Mouse (Mus musculus) limb, embryonic 13.5 days (tissue): ENCODE results near the gene Mdp1. TPM values are rescaled to one million over a fixed set of nuclear protein-coding genes. Genes with fewer than 3 reads are reported as not detected.
A peak's percentile ranks its signal among the peaks of the same experiment; 100 is the strongest.

ENCODE experiments used
- ATAC-seq: fragments of 200-750 bp; cut with Nextera tagmentation; 2 replicates; pipeline ENCODE4 v1.8.0; 2017; ENCODE audit warnings: low read depth, moderate number of reproducible peaks, moderate TSS enrichment; ENCODE audit not compliant: low FRiP score
- H3K27ac ChIP-seq: fragments of 300-500 bp; sonication (generic); 2 replicates; pipeline ENCODE4 v1.5.1; 2015; ENCODE audit warnings: inconsistent platforms, mild to moderate bottlenecking, moderate library complexity
- H3K27me3 ChIP-seq: fragments of 300-500 bp; sonication (generic); 2 replicates; pipeline ENCODE4 v1.6.1; 2015; ENCODE audit warnings: mild to moderate bottlenecking, inconsistent platforms
- H3K36me3 ChIP-seq: fragments of 300-500 bp; sonication (generic); 2 replicates; pipeline ENCODE4 v1.6.1; 2015; ENCODE audit warnings: inconsistent platforms, mild to moderate bottlenecking, moderate library complexity
- H3K4me1 ChIP-seq: fragments of 300-500 bp; sonication (generic); 2 replicates; pipeline ENCODE4 v1.6.1; 2015; ENCODE audit warnings: inconsistent platforms
- H3K4me2 ChIP-seq: fragments of 300-500 bp; sonication (generic); replicated peaks from 2 replicates; pipeline ENCODE4 v1.6.1; 2015; ENCODE audit warnings: inconsistent platforms, mild to moderate bottlenecking, moderate library complexity
- H3K4me3 ChIP-seq: fragments of 300-500 bp; sonication (generic); 2 replicates; pipeline ENCODE4 v1.5.1; 2015; ENCODE audit warnings: moderate library complexity, mild to moderate bottlenecking, inconsistent platforms
- H3K9ac ChIP-seq: fragments of 300-500 bp; sonication (generic); 2 replicates; pipeline ENCODE4 v1.6.1; 2015; ENCODE audit warnings: mild to moderate bottlenecking, inconsistent platforms
- H3K9me3 ChIP-seq: fragments of 300-500 bp; sonication (generic); 2 replicates; pipeline ENCODE4 v1.6.1; 2016; ENCODE audit warnings: inconsistent platforms
- WGBS: fragments of 180-500 bp; shearing (Covaris S2); methylation state at CpG from one replicate; pipeline ENCODE4 v1.1.7; 2015; 5-methylcytosine and 5-hydroxymethylcytosine counted together
- polyA plus RNA-seq: library from polyadenylated mRNA; unstranded; fragments of >200 nt; fragmentation: Nextera tagmentation; extraction: Ambion mirVana; gene quantifications from 2 replicates; pipeline ENCODE4 v1.2.1, GENCODE M21; 2015

Gene Mdp1
- polyA plus RNA-seq, 1 experiment from 2014 or later: 69.5 TPM

DNA sequence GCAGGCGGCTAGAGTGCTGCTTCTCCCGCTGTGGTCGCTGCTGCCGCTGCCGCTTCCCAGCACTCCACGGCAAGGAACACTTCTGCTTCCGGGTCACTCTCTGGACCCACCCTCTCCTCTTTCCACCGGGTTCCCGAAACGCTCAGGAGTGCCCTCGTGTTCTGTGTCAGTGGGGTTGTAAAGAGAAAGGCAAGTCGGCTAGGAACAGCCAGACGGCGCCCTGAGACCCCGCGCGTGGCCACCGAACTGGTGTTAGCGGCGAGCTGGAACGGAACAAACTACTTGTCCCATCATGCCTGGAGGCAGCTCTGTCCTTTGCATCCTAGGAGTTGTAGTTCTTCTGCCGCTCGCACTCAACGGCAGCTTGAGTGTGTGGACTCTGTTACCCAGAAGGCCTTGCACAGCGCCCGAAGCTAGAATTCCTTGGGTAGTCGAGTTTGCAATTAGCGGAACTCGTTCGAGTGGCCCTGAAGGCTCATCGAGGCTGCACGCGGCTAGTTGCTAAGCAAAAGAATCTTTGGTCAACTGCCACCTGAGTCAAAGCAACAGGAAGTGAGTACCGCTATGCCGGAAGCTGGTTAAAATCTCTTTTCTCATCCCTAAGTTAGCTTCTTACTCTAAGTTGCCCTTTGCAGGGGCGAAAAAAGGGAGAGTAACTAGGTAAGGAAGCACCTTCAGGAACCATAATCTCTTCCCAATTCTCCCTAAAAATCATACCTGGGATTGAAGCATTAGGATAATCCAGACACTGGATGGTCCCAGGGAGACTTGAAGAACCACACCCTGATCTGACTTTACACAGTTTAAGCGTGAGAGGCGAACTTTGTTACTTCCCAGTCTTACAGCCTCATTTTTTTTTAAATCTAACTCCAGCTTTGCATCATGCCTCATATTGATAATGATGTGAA lies 11.8 kb upstream of the Mdp1 start, which contains the start of the genes Gmpr2 and Nedd8:
Gene Gmpr2 (plus strand): TSS at position 109 of the 908 bp plus-strand sequence.
Gene Nedd8 (minus strand): TSS at position 292 of the 908 bp plus-strand sequence.
- Histone ChIP-seq H3K9me3 (no peaks in the 10 kb centered on the region), H3K9ac (peak within 1 kb of the TSS; percentile 91), H3K4me1 (peaks cover 17% of the 10 kb centered on the region), H3K4me3 (peak within 1 kb of the TSS; percentile 87), H3K4me2 (peak within 1 kb of the TSS; percentile 94), H3K27me3 (no peaks in the 10 kb centered on the region), H3K27ac (peak within 1 kb of the TSS; percentile 91), H3K36me3 (peaks cover 34% of the 10 kb centered on the region)
- peak; percentile 98 for ATAC-seq
- WGBS: under 1% methylated on average over 38 of the region's 38 CpGs

DNA sequence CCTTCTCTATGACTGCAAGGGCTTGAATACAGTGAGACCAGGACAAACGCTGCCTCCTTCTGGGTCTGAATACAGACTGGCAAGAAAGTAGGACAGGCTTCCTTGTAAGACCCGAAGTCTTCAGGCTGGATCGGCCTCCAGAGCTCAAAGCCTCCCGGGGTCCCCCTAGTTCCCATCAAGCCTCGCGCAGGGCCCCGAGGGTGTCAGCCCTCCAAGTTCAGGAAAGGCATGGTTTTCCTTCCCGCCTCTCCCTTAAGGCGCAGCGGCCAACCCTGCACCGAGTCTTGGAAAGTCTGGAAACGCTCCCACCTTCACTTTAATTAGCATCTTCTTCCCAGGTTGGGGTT lies 11.2 kb upstream of the Mdp1 start:
- Histone ChIP-seq H3K4me3 (peak overlapping the region; percentile 87), H3K27ac (peak overlapping the region; percentile 91), H3K4me2 (peak overlapping the region; percentile 94), H3K9me3 (no peaks in the 10 kb centered on the region), H3K9ac (peak overlapping the region; percentile 91), H3K27me3 (no peaks in the 10 kb centered on the region), H3K36me3 (peaks cover 33% of the 10 kb centered on the region), H3K4me1 (peaks cover 17% of the 10 kb centered on the region)
- under 1% methylated on average over 12 of the region's 12 CpGs for WGBS
- ATAC-seq: peak; percentile 55

DNA sequence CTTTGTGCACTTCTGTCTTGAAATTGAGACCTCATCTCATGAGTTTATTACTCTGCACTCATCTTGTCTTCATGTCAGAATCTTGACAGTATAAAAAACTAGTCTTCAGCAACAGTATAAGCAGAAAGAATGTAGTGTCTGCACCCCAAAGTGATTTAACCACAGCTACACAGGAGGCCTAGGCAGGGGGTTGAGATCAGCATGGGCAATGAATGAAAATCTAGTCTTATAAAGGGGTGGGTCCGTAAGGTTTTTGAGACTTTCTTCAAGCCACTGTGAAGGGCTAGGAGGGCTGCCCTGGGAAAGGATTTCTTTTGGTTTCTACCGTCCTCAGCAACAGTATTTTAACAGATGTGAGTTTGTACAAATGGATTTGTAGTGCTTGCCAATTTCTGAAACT lies 328 bp upstream of the Mdp1 start:
- Histone ChIP-seq H3K9ac (peak overlapping the region; percentile 35; the same call in 1 of the 2 replicates), H3K27ac (peak overlapping the region; percentile 66; the same call in 1 of the 2 replicates), H3K4me2 (peak overlapping the region; percentile 66), H3K4me3 (peak overlapping the region; percentile 65), H3K4me1 (peaks cover 18% of the 10 kb centered on the region), H3K9me3 (no peaks in the 10 kb centered on the region), H3K27me3 (no peaks in the 10 kb centered on the region), H3K36me3 (peaks cover 48% of the 10 kb centered on the region)
- 43% methylated on average over 2 of the region's 2 CpGs for WGBS
- ATAC-seq: peak; percentile 43; the same call in 1 of the 2 replicates

DNA sequence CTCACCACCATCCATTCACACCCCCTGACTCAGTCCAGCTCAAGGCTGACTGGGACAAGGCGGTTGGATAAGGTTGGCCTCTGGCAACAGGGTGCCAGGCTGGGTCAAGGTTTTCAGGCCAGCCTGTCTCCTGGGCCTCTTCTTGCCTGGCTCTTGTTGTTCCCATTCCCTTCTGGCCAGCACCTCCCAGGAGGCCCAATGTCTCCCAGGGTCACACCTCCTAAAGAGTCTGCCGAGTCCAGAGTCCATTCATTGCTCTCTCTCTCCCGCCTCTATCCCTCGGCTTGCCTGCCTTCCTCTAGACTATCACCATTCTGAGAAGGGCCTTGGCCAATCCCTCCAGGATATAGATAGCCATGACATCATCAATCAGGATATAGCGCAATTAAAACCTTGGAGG lies 2.3 kb downstream of the Mdp1 start:
- no peaks in the 10 kb centered on the region for H3K9me3 ChIP-seq
- no peak overlapping the region for H3K4me3 ChIP-seq
- 88% methylated on average over 5 of the region's 5 CpGs for WGBS
- H3K9ac ChIP-seq: no peak overlapping the region
- H3K4me2 ChIP-seq: no peak overlapping the region
- no peaks in the 10 kb centered on the region for H3K27me3 ChIP-seq
- peaks cover 37% of the 10 kb centered on the region for H3K36me3 ChIP-seq
- ATAC-seq: no peak
- no peak overlapping the region for H3K27ac ChIP-seq
- H3K4me1 ChIP-seq: peaks cover 18% of the 10 kb centered on the region

DNA sequence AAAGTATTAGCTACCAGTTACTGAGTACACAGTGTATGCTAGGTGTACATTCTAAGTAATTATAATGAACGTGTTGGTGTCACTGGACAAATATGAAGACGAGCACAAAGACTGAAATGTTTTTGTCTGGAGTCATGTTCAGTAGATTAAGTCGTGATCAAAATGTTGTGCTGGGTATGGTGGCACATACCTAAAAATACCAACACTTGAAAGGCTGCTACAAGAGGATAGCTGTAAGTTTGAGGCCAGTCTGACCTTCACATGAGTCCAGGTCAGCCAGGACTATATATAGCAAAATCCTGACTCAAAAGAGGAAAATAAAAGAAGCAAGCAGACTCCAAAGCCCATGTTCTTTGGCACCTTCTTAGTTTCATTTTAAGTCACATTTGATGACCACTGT lies 3.4 kb downstream of the Mdp1 start:
- no peak for ATAC-seq
- H3K4me2 ChIP-seq: no peak overlapping the region
- no peak overlapping the region for H3K9ac ChIP-seq
- no peaks in the 10 kb centered on the region for H3K27me3 ChIP-seq
- no peak overlapping the region for H3K4me3 ChIP-seq
- no peaks in the 10 kb centered on the region for H3K9me3 ChIP-seq
- peaks cover 29% of the 10 kb centered on the region for H3K36me3 ChIP-seq
- H3K27ac ChIP-seq: no peak overlapping the region
- H3K4me1 ChIP-seq: peaks cover 18% of the 10 kb centered on the region
- 87% methylated on average over 3 of the region's 3 CpGs for WGBS

DNA sequence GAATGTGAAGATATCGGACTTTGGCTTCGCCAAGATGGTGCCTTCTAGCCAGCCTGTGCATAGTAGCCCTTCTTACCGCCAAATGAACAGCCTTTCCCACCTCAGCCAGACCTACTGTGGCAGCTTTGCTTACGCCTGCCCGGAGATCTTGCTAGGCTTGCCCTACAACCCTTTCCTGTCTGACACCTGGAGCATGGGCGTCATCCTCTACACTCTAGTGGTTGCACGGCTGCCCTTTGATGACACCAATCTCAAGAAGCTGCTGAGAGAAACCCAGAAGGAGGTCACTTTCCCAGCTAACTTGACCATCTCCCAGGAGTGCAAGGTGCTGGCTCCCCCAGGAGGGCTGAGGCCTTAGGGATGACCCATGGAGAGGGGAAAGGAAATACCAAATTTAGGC lies 8.8 kb downstream of the Mdp1 start:
- no peaks in the 10 kb centered on the region for H3K9me3 ChIP-seq
- H3K27me3 ChIP-seq: no peaks in the 10 kb centered on the region
- 88% methylated on average over 7 of the region's 7 CpGs for WGBS
- H3K4me3 ChIP-seq: no peak overlapping the region
- no peak overlapping the region for H3K4me2 ChIP-seq
- ATAC-seq: no peak
- no peak overlapping the region for H3K27ac ChIP-seq
- no peak overlapping the region for H3K9ac ChIP-seq
- H3K4me1 ChIP-seq: no peaks in the 10 kb centered on the region
- H3K36me3 ChIP-seq: peaks cover 10% of the 10 kb centered on the region

DNA sequence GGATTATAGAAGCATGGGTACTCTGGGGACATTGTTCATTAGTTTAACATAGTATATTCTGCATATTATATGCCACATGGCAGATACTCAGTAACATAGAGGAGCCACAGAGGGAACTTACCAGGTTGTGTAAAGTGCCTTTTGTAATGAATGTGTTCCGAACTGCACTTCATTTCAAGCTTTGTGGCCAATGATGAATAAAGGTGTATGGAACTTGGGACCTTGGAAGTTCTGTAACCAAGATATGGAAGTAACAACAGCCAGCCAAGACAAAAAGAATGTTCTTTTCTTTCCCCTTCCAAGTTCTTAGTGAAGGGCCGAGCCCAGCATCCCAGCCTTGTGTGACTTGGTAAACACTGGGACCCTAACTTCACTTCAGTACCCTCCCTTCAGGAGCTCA lies 10.4 kb downstream of the Mdp1 start, which contains the start of gene Tssk4:
Gene Tssk4 (plus strand): TSS at position 301 of the 400 bp plus-strand sequence.
- H3K36me3 ChIP-seq: peaks cover 17% of the 10 kb centered on the region
- ATAC-seq: no peak
- no peaks in the 10 kb centered on the region for H3K9me3 ChIP-seq
- no peak within 1 kb of the TSS for H3K4me2 ChIP-seq
- no peak within 1 kb of the TSS for H3K4me3 ChIP-seq
- no peak within 1 kb of the TSS for H3K27ac ChIP-seq
- H3K4me1 ChIP-seq: peaks cover 5% of the 10 kb centered on the region
- no peak within 1 kb of the TSS for H3K9ac ChIP-seq
- 93% methylated on average over 2 of the region's 2 CpGs for WGBS
- H3K27me3 ChIP-seq: no peaks in the 10 kb centered on the region

DNA sequence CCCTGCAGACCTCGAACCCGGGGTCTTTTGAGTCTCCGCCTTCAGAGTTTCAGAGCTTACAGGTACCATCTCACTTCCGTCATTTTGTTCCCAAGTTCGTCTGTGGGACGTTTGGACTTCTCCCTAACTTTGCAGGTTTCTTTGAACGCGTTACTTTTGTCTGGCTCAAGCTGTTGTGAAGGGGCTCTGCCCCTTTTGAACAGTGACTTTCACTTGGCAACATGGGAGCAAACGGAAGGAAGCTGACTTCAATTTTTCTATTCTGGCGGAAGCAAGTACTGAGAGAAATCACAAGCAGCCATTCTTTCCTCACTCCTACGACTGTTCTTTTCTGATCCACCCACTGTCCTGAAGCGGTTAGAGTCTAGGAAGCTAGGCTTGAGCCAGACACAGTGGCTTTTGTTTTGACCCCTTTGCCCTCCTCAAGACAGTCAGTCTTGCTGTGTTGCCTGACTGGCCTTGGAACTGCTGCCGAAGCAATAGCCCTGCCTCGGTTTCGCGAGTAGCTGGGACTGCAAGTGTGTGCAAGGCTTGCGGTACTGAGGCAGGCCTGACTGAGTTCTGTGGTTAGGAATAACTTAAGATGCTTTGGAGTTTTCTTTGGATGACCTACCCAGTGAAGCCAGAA lies 15.9 kb downstream of the Mdp1 start:
- Histone ChIP-seq H3K27me3 (no peaks in the 10 kb centered on the region), H3K27ac (0 out of 2 replicates have a peak overlapping the region, but pooled peaks have one; percentile 6), H3K4me2 (peak overlapping the region; percentile 87), H3K36me3 (peaks cover 38% of the 10 kb centered on the region), H3K4me1 (peaks cover 29% of the 10 kb centered on the region), H3K4me3 (peak overlapping the region; percentile 96), H3K9me3 (no peaks in the 10 kb centered on the region), H3K9ac (peak overlapping the region; percentile 94)
- 32% methylated on average over 17 of the region's 17 CpGs for WGBS
- no peak for ATAC-seq

DNA sequence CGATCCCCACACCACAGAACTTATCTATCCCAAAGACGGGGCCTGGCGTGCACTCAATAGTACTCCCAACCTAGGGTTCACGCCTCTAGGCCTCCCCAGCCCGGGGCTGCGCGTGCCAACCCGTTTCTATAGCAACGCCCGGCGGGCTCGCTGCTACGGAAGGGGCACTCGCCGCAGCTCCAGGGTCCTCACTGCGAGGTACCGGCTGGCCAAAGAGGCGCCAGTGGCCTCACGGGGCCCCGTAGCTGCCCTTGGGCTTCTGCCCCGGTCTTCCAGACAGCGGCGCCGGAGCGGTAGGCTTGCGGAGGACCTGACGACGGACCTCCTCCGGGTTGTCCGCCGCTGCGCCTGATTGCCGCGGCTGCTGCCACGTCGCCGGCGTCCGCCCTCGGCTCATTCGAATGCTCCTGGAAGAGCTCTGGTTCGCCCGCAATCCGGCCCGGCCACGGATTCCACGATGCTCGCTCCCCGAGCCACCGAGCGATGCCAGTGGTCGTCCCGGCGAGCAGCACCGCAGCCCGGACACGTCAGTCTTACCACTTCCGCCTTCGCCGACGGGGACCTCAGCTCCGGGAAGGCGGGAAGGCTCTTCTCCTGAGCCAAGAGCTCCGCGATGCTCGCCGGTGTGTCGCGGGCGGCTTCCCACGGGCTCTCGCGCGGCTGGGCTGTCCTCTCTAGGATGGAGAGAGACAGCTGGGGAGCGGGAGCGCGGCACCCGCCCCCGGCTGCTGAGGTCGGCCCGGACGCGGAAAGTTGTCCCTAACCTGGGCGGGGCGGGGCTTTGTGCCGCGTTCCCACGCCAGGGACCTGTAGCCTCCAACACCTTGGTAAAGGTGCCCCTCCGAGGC lies 17.0 kb downstream of the Mdp1 start, which contains the start of gene Tm9sf1:
Gene Tm9sf1 (minus strand): TSS at position 747 of the 848 bp plus-strand sequence.
- under 1% methylated on average over 80 of the region's 89 CpGs for WGBS
- Histone ChIP-seq H3K4me2 (peak within 1 kb of the TSS; percentile 87), H3K36me3 (peaks cover 49% of the 10 kb centered on the region), H3K27me3 (no peaks in the 10 kb centered on the region), H3K4me3 (peak within 1 kb of the TSS; percentile 96), H3K9ac (peak within 1 kb of the TSS; percentile 94), H3K9me3 (no peaks in the 10 kb centered on the region), H3K27ac (peak within 1 kb of the TSS; percentile 92), H3K4me1 (peaks cover 29% of the 10 kb centered on the region)
- ATAC-seq: peak; percentile 90

DNA sequence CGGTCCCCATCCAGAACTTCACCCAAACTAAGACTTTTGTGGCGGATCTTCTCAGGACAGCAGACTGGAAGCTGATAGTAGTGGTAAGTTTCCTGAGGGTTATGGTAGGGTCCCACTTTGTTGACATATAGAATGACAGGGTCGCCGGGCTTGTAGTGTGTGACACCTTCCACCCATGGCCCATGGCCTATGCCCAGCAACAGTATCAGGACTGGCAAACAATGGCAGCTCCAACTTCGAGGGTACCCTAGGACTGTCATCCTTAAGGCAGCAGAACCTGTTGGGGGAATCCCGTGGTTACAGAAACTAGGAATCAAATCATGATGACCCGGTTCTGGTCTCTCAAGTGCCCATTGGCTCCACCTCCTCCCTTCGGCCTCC lies 17.6 kb downstream of the Mdp1 start:
- Histone ChIP-seq H3K4me1 (peaks cover 29% of the 10 kb centered on the region), H3K36me3 (peaks cover 55% of the 10 kb centered on the region), H3K9ac (peak overlapping the region; percentile 94), H3K4me3 (peak overlapping the region; percentile 96), H3K27me3 (no peaks in the 10 kb centered on the region), H3K27ac (peak overlapping the region; percentile 92), H3K9me3 (no peaks in the 10 kb centered on the region), H3K4me2 (peak overlapping the region; percentile 87)
- WGBS: 21% methylated on average over 8 of the region's 8 CpGs
- peak; percentile 33; the same call in 1 of the 2 replicates for ATAC-seq

DNA sequence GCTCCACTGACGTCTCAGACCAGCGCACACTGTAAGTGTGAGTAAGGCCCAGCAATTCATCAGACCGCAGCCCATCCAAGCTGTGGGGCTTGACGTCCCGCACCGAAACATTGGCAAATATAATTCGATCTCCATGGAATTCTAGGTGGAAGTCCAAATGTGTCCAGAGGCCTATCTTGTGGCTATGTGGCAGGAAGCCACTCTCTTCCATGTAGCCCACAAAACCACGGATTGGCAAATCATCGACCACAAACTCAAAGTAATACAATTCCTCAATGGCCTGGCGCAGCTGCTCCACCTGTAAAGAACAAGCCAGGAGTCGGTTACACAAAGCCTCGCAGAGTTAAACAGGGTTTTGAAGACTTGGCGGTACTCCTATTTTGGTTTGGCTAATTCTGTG lies 19.0 kb downstream of the Mdp1 start:
- 97% methylated on average over 13 of the region's 13 CpGs for WGBS
- Histone ChIP-seq H3K9me3 (no peaks in the 10 kb centered on the region), H3K4me2 (no peak overlapping the region), H3K4me3 (no peak overlapping the region), H3K9ac (peak overlapping the region; percentile 1; the same call in 1 of the 2 replicates), H3K4me1 (peaks cover 29% of the 10 kb centered on the region), H3K36me3 (peaks cover 59% of the 10 kb centered on the region), H3K27me3 (no peaks in the 10 kb centered on the region), H3K27ac (no peak overlapping the region)
- no peak for ATAC-seq
